Mouse (Mus musculus): Measurements from ENCODE around the gene Cacna2d1.

Cacna2d1 gene

DNA sequence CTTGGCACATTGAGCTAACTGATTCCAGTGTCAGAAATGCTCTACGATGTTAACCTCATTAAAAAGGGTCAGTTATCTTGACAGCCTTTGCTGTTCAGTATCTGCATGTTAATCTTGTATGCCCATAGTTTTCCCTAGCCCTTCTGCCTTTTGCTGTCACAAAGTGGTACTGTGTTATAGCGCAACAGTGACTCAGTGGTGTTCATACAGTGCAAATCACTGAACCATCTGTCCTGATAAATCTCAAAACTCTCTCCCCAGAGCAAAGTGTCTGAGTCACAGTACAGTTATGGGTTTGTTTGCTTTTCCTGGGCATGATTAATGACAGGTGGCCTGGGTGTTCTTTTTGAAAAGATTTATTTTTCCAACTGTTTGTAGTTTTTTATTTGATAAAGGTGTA lies 122.3 kb downstream of the Cacna2d1 start:
- DNase-seq (ENCODE audit: low spot score in 2 of 2): peak in 1 of 2 experiments; percentile 10

DNA sequence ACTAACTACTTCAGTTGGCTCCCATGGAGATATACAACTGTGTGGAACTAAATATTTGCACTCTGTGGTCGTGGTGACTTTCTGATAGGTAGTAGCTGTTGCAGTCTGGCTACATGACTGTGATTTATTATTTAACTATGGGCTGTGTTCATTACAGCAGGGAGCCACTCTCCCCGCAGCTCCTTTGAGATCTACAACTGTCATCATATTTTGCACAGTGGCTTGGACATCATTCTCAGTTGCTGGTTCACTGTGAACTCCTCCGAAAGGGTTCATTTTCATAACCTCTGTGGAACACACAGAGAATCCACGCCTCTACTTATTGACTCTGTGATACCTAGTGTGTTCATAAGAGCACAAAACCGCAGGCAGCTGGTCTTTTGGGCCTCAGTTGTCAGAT lies 128.3 kb downstream of the Cacna2d1 start:
- DNase-seq (ENCODE audit: low spot score in 2 of 2): no peak

DNA sequence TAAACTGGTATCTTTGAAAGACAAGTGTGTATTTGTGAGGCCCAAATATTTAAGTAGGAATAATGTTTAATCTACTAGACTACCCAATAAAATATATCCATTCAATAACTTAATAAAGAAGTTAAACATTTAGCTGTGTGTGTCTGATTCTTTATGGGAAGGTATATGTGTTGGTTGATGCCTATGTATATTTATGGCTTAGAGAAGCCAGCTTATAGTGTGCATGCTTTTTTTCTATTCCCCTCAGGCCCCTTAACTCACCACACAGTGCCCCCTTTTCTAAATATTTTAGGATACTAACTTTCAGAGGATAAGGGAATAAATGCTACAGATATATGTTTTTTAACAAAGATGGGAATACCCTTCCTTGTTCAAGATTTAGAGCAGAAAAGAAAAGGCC lies 128.8 kb downstream of the Cacna2d1 start:
- DNase-seq (ENCODE audit: low spot score in 2 of 2): no peak

DNA sequence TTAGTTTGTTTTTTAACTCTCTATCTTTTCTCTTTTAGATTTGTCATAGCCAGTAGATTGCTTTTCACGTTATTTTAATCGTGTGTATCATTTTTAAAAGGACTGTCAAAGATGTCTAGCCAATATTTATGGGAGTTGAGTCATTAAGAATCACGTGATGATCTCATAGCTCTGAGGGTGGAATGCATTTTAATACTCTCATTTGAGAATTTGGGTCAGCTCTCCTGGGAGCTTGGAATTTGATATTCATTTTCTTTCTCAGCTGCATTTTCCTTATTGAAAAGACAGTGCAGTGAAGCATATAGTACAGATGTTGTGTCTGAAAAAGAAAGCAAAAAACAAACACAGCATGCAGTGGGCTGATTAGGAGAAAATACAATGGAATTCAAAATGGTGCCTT lies 129.5 kb downstream of the Cacna2d1 start:
- DNase-seq (ENCODE audit: low spot score in 2 of 2): no peak

DNA sequence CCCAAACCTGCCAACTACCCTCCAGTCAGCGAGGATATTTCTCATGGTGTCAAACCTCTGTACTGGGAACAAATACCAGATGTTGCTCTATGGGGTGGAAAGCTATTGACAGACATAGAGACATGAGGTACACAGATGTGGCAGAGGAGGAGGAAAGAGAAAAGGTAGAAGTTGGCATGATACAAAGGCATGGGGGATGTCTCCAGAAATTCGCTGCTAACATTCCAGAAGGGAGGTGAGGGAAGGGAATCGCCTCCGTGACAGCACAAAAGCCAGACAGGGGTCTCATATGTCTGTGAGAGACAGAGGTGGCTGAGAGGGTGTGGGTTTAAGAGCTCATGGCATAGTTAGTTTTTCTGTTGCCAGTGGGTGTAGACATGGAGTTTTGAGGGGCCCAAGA lies 131.3 kb downstream of the Cacna2d1 start:
- DNase-seq (ENCODE audit: low spot score in 2 of 2): no peak

DNA sequence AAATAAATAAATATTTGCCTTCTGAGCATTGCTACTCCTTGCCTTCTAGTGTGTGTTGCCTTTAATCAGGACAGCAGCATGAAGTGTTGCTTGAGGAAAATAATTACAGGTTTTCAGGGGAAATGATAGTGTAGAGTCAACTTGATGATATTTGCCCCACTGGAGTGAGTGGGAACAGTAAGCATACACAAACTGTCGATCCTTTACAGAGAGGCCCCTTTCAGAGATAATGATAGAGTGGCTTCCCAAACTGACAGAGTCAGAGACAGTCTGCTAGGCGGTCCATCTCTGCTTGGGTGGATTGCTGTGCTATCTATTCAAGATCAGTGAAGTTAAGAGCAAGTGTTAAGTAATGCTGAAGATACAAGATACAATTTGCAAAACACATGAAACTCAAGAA lies 147.8 kb downstream of the Cacna2d1 start:
- DNase-seq (ENCODE audit: low spot score in 2 of 2): no peak

DNA sequence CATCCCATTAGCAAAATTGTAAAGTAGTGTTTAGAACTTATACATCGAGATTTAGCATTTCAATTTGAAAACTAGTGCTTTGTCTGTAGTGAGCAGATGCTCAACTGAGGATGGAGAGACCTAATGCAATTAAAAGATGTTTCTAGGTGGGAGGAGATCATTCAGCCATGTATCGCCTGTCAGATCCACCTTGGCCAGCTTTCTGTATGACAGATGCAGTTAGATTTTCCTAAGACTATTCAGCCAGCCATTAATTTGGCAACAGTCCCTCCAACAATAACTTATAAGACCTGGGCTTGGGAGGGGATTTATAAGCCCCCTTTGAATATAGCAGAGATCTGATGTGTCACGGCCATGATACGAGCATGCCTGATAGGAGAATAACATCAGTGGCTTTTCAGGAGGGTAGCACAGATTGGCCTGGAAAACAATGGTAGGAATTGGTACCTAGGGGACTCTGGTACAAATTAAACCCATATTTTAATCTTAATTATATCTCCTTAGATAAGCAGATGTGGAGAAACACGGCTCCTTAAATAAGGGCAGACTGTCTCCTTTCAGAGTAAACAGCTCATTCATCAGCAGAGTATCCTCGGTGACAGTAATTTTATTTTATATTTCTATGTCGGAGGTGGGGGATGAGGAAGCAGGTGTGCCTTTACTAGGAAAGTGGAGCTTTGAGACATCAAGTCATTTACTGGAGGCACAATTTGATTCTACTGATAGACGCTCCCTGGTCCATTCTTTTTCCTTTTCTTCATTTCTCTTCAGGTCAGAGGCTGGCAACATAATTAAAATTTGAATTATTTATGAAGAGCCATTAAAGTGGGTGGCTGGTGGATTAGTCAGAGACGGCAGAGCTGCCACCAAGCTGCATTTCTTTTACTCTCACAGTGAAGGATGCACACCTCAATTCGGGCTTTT lies 152.8 kb downstream of the Cacna2d1 start:
- DNase-seq (ENCODE audit: low spot score in 2 of 2): no peak

DNA sequence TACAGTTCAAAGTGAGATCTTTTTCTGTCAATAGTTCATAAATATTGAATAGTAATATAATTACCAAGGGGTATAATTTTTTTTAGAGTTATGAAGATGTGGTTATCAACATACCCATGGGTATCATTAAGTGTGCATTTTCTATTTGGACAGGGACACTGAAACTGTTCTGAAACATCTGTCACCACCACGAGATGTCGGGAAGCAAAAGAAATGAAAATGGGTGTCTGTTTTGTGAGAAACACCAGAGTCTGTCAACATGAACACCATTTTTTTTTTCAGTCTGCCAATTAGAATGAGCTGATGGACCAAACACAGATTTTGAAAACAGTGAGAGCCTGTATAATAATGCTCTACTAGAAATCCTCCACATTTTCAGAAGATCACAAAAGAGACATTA lies 153.5 kb downstream of the Cacna2d1 start:
- DNase-seq (ENCODE audit: low spot score in 2 of 2): no peak

DNA sequence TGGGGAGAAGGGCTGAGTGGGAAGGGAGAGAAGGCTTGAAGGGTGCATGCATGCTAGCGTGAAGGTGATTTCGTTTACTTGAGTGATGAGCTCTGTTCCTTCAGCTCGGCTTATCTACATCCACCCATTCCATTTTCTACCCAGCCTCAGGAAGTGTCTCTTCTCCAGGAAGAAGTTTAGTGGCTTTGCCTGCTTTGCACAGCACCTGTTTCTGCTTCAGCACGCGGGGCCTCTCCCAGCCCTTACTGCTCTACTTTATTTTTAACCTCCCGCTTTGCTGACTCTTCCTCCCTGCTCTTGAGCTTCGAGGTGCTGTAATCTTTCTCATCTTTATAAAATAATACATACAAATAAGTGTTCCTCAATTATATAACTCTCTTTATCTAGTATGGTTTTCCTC lies 158.0 kb downstream of the Cacna2d1 start:
- no peak for DNase-seq (ENCODE audit: low spot score in 2 of 2)

DNA sequence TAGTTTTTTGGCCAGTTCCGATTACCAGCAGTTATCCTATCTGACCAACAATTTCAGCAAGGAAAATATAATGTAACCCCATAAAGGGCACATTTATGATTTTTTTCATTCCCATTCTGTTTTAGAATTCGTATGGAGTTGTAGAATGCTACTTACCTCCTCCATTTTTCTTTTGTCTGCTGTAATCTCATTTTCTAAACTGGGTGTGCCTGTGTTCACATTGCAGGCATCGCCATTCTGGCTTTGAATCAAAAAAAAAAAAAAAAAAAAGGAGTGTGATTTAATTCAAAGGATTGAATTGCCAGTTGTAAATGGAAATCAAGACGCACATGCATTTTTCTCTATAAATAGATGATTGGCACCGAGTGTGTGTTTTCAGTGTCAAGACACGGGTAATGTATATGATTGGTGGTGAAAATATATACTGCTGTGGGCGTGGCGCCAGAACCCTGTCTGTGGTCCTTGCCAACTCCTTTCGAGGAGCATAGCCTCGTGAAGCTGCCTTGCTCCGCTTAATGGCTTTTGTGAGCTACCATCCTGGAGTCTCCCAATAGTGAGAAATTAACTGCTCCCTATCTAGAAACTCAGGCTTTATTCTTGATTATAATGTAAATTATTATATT lies 158.7 kb downstream of the Cacna2d1 start:
- DNase-seq (ENCODE audit: low spot score in 2 of 2): no peak

DNA sequence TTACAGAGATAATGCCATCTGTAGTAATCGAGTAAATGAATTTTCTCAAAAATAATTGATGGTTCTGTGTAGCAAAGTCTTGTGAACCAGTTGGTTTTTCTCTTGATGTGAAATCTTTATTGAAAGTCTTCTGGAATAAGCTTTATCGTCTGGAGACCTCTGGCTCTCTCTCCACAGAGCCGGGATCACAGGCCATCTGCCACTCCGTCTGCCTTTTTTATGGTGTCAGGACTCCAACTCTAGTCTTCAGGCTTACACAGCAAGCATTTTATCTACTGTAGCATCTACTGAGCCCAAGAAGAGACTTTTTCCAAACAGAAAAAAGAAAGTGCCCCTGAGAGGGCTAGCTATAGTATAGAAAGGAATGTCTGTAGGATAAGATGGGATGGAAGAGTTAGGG lies 160.9 kb downstream of the Cacna2d1 start:
- no peak for DNase-seq (ENCODE audit: low spot score in 2 of 2)

DNA sequence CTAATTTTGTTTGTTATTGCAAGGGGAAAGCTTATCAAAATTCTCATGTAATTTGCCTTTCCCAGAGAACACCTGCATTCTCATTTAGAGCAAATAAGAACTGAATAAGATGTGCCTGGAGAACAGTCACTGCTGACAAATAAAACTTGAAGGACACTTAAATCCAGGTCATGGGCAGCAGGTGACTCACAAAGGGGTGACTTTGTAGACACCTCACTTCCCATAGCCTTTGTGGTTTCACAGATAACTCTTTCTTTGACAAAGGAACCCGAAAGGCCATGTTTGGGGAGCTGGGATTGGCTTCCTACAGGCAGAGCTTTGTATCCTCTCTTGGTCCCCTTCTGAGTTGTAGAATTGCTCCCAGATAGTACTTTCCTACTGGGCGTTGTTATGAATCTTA lies 164.3 kb downstream of the Cacna2d1 start:
- no peak for DNase-seq (ENCODE audit: low spot score in 2 of 2)

DNA sequence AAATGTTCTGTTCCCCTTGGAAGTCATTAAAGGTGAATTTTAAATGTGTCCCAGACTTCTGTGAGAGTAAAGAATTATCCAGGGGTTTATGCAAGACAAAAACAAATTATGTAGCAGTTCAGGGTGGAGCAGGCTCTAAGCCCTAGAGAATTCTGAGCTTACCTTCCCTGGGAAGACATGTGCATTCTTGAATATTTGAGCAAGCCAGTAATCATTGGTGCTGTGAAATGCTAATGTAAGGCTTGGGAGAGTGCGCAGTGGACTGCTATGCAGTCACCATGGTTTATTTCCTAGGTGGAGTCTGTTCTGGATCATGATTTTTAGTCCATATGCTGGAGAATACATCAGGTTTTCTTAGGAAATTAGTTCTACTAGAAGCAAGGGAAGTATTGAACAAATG lies 167.3 kb downstream of the Cacna2d1 start:
- DNase-seq (ENCODE audit: low spot score in 2 of 2): no peak

DNA sequence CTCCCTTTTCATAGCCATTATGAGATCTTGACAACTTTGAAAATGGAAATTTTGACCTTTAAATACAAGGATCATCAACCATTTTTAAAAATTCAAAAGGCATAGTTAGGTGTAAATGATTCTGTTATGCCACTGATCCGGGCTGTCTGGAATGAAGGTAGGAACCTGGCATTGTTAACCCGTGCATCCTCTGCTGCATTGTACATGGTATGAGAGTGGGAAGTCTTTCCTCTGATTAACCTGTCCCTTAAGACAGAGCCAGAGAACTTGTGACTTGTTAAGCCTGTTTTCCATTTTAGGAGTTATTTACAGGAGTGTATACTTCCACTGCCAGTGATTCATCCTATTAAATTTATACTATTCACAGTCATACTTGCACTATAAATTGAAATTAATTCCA lies 171.2 kb downstream of the Cacna2d1 start:
- DNase-seq (ENCODE audit: low spot score in 2 of 2): no peak

DNA sequence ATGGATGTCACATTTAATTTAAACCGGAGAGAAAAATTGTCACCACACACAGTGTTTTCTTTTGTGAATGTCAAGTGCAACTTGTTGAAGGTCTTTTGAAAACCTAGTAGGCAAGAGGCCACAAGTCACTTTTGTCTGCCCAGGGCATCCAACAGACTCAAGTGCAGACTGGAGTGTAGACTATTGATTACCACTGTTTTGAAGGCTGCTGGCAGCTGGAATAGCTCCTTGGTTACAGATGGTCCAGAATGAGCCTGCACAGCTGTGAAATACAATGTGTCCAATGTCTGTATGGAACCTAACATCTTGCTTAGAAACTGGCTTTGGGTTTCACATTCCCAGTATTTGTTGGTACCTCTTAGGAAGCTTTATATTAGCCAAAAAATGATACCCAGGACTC lies 176.2 kb downstream of the Cacna2d1 start:
- no peak for DNase-seq (ENCODE audit: low spot score in 2 of 2)

DNA sequence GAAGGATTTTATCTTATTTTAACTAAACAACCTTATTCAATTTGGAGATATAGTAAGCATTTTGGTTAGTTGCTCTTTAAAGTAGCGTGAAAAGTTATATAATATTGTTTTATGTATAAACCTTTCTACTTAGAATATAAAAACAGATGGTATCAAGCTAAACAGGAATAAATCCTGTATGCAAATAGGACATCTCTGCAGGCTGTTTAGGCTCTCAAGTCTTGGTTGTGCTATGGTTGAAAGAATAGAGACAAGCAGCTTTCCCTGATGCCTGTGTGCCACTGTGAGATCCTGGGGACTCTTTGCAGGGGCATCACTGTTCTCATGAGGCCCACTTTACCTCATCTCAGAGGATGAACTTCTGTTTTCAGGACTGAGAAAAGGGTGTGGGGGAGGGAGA lies 179.4 kb downstream of the Cacna2d1 start:
- DNase-seq (ENCODE audit: low spot score in 2 of 2): no peak

DNA sequence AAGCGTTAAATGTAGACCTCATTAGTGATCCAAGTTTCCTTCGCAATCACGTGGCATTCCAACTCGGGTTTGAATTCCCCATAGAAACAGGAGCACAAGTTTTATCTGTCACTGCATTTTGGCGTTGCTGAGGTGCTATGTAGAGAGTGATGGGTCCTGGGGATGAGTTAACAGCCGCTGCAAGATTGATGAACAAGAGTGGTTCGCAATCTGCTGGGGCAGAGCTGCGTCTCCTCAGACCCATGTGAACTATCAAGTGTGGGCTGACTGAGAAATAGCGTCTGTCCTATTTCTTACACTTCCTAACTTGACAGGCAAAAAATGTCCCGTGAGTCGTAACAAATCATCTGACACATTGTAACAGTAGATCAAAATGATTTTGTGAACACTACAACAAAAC lies 186.8 kb downstream of the Cacna2d1 start:
- DNase-seq (ENCODE audit: low spot score in 2 of 2): no peak

DNA sequence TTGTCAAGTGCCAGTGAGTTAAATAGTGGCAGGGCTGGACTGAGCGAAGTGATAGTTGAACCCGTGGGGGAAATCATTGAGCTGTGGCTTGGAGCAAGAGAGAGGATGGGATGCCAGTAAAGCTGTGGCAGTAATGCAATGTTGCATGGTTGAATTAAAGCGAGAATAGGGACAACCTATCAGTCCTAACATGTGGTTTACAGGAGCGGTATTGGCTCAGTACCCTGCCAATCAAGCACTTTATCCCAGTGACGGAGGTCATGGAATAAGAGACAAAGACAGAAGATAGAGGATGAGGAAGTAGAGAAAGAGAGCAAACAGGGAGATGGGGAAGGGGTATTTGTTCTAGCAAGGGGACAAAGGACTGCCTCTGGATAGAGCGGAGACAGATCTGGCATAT lies 187.6 kb downstream of the Cacna2d1 start:
- DNase-seq (ENCODE audit: low spot score in 2 of 2): no peak

DNA sequence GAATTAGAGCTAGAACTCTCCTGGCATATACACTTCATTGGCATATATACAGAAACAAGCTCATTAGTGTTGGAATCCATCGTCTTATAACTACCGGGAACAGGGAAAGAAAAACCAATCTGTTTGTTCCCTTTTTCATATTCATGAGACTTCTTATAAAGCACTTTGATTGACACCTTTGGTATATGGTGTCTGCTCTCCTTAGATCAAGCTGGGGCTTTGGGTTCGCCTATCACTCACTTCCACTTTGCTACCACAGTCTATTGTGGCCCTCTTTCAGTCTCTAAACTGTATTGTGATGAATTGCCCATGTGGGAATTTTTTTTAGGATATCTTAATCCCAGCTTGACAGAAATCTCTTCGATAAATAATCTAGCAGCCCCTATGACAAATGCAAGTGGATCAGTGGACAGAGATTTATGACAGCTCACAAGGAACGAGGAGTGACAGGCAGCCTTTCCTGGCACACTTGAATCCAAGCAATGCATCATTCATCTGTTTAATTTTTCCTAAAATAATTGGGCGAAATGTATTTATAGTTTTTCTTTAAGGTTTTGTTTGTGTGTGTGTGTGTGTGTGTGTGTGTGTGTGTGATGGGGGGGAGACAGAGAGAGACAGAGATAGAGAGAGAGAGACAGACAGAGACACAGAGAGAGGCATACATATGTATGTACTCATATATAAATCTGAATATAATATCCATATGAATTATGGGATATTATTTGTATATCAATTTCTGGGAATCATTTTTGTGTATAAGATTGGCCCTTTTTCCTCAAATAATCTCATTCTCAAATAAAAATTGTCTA lies 200.0 kb downstream of the Cacna2d1 start:
- no peak for DNase-seq (ENCODE audit: low spot score in 2 of 2)

DNA sequence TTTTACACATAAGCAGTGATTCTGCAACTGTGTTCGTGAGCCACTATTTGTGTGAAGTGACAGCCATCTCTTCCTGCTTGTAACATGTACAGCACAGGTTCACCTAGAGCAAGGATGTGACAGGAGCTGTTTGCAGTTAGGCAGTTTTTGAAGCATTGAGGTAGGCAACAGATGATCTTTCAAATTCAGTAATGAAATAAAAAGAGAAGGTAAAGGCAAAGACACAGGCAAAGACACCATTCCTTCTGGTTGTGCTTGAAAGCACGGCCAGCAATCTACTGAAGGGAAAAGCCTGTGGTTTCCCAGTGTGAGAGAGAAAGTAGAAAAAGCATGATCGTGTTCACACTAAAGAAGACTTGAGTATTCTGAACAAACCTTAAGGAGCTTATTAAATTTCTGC lies 201.5 kb downstream of the Cacna2d1 start:
- no peak for DNase-seq (ENCODE audit: low spot score in 2 of 2)

DNA sequence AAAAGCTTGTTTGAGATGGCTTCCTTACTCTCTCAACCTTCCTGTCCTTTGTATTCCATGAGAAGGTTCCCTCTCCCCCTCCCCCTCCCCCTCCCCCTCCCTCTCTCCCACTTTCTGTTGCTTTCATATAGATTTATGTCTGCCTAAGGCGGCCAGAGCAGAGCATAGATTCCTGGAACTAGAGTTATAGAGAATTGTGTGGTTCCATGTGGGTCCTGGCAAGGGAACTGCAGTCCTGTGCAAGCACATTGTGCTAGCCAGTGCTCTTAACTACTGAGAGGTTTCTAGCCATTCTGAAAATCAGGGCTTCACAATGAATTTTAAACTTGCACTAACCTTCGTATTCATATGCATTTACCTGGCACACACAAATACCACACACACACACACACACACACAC lies 202.3 kb downstream of the Cacna2d1 start:
- DNase-seq (ENCODE audit: low spot score in 2 of 2): no peak

DNA sequence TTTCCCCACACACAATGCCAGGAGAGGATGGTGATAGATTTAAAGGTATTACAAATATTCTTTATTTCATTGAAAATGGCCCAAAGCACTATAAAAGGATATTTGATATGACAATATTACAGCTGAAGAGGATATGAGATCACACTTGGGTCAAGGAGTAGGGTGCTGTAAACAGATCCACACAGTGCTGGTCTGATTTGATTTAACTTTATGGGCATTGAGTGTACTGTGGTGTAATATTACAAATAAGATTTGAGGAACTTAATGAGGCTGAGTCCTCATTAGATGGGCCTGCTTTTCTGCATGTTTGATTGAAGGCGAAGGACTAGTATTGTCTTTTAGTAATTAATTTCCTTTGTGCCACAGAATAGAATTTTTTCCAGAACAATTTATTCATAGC lies 212.1 kb downstream of the Cacna2d1 start:
- DNase-seq (ENCODE audit: low spot score in 2 of 2): no peak
